Mouse (Mus musculus) cerebellum, adult 18-20 months (tissue): ENCODE results near the gene Cyp4f40.
A peak's percentile ranks its signal among the peaks of the same experiment; 100 is the strongest.
"Not testable (repeated sequence)": the region's sequence is repeated elsewhere in the genome, so short reads cannot be mapped to it uniquely, and the experiment has no call there.

ENCODE experiments used
- DNase-seq, 2 experiments: peaks; one replicate each; pipeline ENCODE4 v3.0.0; 2021

Cyp4f40 gene

DNA sequence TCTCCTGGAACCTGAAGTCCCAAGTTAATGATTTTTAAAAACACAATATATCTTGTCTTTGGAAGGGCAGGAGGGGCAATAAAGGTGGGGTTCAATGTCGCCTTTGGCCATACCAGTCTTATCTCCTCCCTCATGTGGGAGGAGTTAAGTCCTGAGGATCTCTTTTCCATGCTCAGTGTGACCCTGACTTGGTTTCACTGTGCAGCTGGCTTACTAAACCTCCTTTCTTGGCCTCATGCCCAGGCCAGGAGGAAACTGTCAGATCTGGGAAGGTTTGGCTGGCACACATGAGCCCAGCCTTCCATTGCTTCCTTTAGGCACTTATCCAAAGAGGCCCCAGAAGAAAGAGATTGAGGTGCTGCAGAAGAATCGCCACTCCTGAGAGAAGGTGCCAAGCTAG lies at the start of gene Cyp4f40:
Cyp4f40 (plus strand) TSS at position 189 of the 400 bp plus-strand sequence.
- DNase-seq, result no peak

GRCm38 (mm10) chr17:32610231-32610630 lies 48.5 kb upstream of the Cyp4f40 start:
- not testable (repeated sequence) for DNase-seq

DNA sequence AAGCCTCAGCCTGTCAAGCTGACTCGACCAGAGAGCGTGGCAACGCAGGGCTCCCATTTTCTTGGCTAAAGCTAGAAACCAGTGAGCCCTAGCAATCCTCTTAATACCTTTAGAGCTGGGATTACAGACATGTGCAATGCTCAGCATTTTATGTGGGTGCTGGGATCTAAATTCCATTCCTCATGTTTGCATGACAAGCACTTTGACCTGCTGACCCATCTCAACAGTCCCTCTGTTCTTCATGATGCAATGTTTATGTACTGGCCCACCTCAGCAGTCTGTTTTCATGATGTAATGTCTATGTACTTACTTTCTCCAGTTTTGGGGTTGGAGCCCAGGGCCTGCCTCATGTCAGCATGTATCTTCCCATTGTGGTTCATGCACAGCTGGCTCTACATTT lies 47.8 kb upstream of the Cyp4f40 start:
- DNase-seq, result no peak

DNA sequence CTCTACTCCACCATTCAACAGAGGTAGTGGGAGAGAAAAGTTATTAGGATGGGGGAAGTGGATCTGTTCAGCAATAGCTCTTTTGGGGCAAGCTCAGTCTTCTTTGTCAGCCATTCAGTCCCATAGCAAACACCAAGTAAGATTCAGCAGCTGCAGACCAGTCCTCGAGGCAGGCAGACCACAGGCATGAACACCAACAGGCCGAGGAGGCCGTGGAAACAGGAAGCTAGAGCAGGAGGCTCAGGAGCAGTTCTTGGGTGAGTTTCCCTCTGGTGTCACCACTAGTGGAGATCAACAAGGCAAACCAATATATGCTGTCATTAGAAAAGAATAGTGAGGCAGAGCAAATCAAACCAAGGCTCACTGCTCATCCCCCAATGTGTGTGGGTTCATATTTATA lies 46.3 kb upstream of the Cyp4f40 start:
- no peak for DNase-seq

GRCm38 (mm10) chr17:32617252-32617651 lies 41.4 kb upstream of the Cyp4f40 start:
- no peak for DNase-seq

- DNase-seq, result not testable (repeated sequence)
These were observed 37.7 kb upstream of the Cyp4f40 start, which contains the start of gene Cyp4f37 for GRCm38 (mm10) chr17:32621018-32621417. Gene Cyp4f37 (plus strand): TSS chr17:32621309.

- not testable (repeated sequence) for DNase-seq
These were observed 29.0 kb upstream of the Cyp4f40 start for GRCm38 (mm10) chr17:32629726-32630125.

DNA sequence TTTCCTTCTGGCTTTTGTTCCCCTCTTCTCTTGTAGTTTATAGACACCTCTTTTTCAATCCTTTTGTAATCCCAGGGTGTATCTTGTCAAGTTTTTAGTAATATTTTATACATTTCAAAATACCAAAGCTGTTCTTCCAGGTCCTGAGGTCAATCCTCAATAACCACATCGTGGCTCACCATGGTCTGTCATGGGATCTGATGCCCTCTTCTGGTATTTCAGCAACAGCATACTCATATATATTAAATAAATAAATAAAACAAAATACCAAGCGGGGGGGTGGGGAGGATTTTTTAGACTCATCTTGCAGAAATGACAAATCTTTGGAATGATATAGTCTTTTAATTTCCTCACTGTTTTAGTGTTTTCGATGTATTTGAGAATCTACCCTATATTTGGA lies 26.8 kb upstream of the Cyp4f40 start:
- no peak for DNase-seq

GRCm38 (mm10) chr17:32634242-32634971 lies 24.3 kb upstream of the Cyp4f40 start:
- DNase-seq, result not testable (repeated sequence)

GRCm38 (mm10) chr17:32634972-32635314 lies 23.8 kb upstream of the Cyp4f40 start:
- DNase-seq, result peak; percentile 77 to 86

- no peak for DNase-seq
These were observed 22.4 kb upstream of the Cyp4f40 start for GRCm38 (mm10) chr17:32636341-32636740.

DNA sequence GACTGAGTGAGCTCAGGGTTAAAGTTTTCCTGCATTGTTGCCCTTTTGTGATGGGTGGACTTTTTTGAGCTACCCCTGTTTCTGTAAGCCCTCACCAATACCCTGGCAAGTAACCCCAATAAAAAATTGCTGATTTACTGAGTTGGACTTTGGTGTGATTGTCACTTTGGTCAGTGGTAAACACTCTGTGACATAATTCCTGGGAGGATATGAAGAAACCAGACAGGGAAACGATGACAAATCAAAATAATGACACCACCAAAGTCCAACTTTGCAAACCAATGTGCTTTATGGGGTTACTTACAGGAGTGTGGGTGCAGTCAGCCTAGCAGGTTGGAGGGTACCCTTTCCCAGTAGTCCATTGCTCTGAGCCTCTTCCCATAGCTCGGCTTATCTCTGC lies 21.5 kb upstream of the Cyp4f40 start:
- DNase-seq, result no peak

GRCm38 (mm10) chr17:32646631-32647030 lies 12.1 kb upstream of the Cyp4f40 start:
- DNase-seq, result no peak

DNA sequence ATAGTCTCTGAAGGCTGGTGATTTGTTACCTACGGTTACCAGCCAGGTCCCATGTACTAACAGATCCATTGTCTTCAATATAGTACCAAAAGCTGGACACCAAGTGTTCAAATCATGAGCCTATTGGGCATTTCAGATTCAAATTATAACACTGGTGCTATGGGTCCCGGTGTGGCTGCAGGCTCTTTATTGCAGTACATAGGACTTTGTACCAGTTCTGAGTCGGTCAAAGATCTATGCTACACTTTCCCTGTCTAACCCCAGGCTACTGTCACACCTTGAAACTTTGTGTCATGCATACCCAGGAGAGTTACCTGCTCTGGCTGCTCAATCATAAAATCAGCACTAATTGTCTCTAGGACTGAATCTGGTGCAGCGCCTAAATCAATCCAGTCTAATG lies 4.8 kb upstream of the Cyp4f40 start:
- DNase-seq, result no peak

DNA sequence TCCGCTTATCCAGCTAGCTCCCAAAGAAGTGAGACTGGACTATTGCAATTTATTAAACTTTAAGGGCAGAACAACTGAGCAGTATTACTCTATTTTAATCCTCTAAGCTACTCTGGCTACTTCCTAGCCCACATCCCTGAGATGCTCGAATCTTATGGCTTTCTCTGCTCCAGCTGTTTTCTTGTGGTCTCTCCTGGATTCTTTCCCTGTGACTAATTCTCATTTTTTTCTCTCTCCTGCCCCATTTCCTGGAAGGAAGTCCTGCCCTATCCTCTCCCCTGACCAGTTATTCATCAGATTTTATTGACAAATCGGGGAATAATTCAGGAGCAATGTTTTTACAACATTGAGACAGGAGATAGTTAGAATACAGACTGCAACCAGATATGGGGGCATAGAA lies 1.7 kb upstream of the Cyp4f40 start:
- DNase-seq, result no peak

DNA sequence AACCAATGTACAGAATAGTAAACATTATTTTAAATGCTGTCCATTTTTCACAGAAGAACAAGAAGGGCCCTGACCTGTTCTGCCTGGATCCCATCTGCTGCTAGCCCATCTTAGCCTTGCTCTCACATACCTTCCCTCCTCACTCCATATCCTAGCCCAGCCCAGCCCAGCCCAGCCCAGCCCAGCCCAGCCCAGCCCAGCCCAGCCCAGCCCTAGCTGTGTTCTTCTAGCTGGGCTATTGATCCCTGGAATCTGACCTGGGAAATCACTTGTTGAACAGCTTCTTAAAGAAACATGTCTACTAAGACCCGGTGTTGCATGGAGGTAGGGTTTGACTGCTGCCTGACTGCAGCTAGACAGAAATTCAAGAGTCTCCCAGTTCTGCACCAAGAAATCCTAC lies 454 bp upstream of the Cyp4f40 start:
- no peak for DNase-seq

GRCm38 (mm10) chr17:32673976-32674375 lies 15.3 kb downstream of the Cyp4f40 start:
- DNase-seq, result no peak

- DNase-seq, result no peak
These were observed 17.4 kb downstream of the Cyp4f40 start for GRCm38 (mm10) chr17:32676040-32676635.

GRCm38 (mm10) chr17:32680404-32680803 lies 21.7 kb downstream of the Cyp4f40 start:
- peak; percentile 28 to 44 for DNase-seq

GRCm38 (mm10) chr17:32685048-32685750 lies 26.5 kb downstream of the Cyp4f40 start, which contains the start of gene Cyp4f15:
Gene Cyp4f15 (plus strand): TSS chr17:32685627.
- peak; percentile 7 to 13 for DNase-seq

DNA sequence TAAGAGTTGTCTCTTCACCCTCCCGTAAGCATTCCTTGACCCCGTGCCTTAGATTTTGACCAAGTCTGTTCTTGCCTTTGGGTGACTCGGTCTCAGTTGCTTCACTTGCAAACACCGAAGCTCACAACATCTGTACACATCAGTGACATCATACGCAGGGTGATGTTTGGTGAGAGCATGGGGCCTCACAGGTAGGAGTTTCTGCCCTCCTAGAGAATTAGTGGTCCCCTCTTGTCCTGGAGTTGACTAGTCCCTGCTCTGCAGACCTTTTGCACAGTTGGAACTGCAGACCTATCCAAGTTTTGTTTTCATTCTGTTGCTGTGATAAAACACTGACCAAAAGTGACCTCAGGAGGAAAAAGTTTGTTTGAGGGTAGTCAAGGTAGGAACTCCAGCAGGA lies 28.0 kb downstream of the Cyp4f40 start:
- no peak for DNase-seq

- DNase-seq, result no peak
These were observed 32.3 kb downstream of the Cyp4f40 start for GRCm38 (mm10) chr17:32690959-32691358.

DNA sequence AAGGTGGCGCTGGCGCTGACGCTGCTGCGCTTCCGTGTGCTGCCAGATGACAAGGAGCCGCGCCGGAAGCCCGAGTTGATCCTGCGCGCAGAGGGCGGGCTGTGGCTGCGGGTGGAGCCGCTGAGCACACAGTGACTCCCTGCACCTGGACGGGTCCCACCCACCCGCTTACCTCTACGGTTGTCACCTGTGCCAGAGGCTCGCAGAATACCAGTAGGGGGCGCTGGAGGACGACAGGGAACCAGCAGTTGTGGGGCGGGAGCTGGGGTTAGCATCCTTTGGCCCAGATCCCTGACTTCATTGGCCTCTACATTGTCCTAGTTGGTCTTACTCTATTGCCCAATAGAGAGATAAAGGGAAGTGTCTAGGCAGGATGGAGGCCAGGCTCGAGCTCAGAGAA lies 44.1 kb downstream of the Cyp4f40 start:
- peak; percentile 5 to 7 for DNase-seq

GRCm38 (mm10) chr17:32710541-32710940 lies 51.8 kb downstream of the Cyp4f40 start:
- DNase-seq, result not testable (repeated sequence)
